Mouse (Mus musculus) bone marrow, adult 2 months (tissue): Measurements from ENCODE around the gene Rpl12. TPM values are rescaled to one million over a fixed set of nuclear protein-coding genes. Genes with fewer than 3 reads are reported as not detected.

Source experiments
- H3K27ac ChIP-seq: fragments of 200-500 bp; 2 replicates; pipeline ENCODE4 v1.5.1; 2012; ENCODE audit warnings: low read depth, mild to moderate bottlenecking, control low read depth, inconsistent platforms, low read length; ENCODE audit not compliant: control insufficient read depth, poor library complexity, insufficient read depth
- H3K4me1 ChIP-seq: fragments of 200-500 bp; 2 replicates; pipeline ENCODE4 v1.6.1; 2011; ENCODE audit warnings: low read length; ENCODE audit not compliant: control insufficient read depth, insufficient read depth
- H3K4me3 ChIP-seq: fragments of 200-500 bp; replicated peaks from 2 replicates; pipeline ENCODE3; 2011; ENCODE audit warnings: mild to moderate bottlenecking, low read depth, low read length, control low read depth; ENCODE audit not compliant: control insufficient read depth
- CTCF ChIP-seq: fragments of 200-500 bp; IDR thresholded peaks from 2 replicates; pipeline ENCODE4 v1.5.1; 2011; ENCODE audit warnings: low read length, control low read depth; ENCODE audit not compliant: control insufficient read depth, insufficient read depth
- POLR2A ChIP-seq: fragments of 200-500 bp; IDR thresholded peaks from 2 replicates; pipeline ENCODE4 v1.6.1; 2011; ENCODE audit warnings: low read depth, mild to moderate bottlenecking, control low read depth, low read length, borderline replicate concordance; ENCODE audit not compliant: control insufficient read depth
- WGBS: fragments of 180-500 bp; shearing (Covaris S2); methylation state at CpG from one replicate; pipeline ENCODE4 v1.1.7; 2018; 5-methylcytosine and 5-hydroxymethylcytosine counted together
- polyA plus RNA-seq: library from polyadenylated mRNA; stranded (reverse); fragments of >200 nt; gene quantifications from 2 replicates; pipeline ENCODE4 v1.2.4, GENCODE M21; 2011; ENCODE audit warnings: low replicate concordance; ENCODE audit not compliant: missing spikeins, insufficient read depth, insufficient read length

The Rpl12 gene
- polyA plus RNA-seq, 1 experiment = 113 TPM

DNA sequence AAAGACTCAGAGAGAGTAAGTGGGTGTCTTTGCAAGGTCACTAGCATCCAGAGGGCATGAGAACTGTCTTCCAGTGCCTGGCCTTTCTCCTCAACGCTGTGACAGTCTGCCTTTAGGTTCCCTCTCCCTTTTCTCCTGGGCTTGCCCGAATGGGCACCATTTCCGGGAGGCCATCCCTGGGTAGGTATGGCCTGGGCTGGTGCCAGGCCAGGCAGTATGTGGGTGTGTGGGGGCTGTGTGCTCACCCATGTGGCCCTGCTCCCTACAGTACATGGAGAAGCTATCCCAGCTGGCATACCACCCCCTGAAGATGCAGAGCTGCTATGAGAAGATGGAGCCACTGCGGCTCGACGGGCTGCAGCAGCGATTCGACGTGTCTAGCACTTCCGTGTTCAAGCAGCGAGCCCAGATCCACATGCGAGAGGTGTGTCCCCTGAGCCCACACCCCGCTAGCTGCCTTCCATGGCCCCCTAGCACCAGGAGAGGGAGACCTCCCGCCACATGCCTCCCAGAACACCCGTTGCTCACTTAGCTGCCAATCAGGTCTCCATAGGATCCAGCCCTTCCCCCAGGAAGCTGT is 39.5 kb upstream of the Rpl12 start:
- Histone ChIP-seq H3K27ac (no peak overlapping the region), H3K4me3 (no peak overlapping the region), H3K4me1 (no peaks in the 10 kb centered on the region)
- TF ChIP-seq CTCF (no peak), POLR2A (no peak)
- 88% methylated on average over 15 of the region's 15 CpGs for WGBS

DNA sequence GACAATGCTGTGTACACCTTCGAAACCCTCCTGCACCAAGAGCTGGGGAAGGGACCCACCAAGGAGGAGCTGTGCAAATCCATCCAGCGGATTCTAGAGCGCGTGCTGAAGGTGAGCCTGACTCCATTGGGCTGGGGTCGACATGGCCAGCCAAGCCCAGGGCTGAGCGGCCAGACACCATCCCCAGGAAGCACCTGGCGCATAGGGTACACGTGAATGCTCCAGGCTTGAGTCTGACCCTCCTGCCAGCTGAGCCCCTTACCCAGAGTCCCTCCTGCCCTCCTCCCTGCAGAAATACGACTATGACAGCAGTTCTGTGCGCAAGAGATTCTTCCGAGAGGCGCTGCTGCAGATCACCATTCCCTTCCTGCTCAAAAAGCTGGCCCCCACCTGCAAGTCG is 38.8 kb upstream of the Rpl12 start:
- H3K4me1 ChIP-seq = no peaks in the 10 kb centered on the region
- 86% methylated on average over 13 of the region's 13 CpGs for WGBS
- no peak overlapping the region for H3K4me3 ChIP-seq

GRCm38 (mm10) chr2:32923551-32924250 is 37.7 kb upstream of the Rpl12 start:
- no peak overlapping the region for H3K27ac ChIP-seq
- TF ChIP-seq POLR2A (no peak), CTCF (no peak)
- WGBS = 88% methylated on average over 24 of the region's 24 CpGs
- no peak overlapping the region for H3K4me3 ChIP-seq
- H3K4me1 ChIP-seq = no peaks in the 10 kb centered on the region

More for the DNA sequence above, 38.8 kb upstream of the Rpl12 start:
- H3K27ac ChIP-seq = no peak overlapping the region
- TF ChIP-seq POLR2A (no peak), CTCF (no peak)

- Histone ChIP-seq H3K4me1 (no peaks in the 10 kb centered on the region), H3K4me3 (no peak overlapping the region), H3K27ac (no peak overlapping the region)
- WGBS = 80% methylated on average over 10 of the region's 10 CpGs
- TF ChIP-seq CTCF = no peak
- no peak for TF ChIP-seq POLR2A
Observed at GRCm38 (mm10) chr2:32924306-32924844, 37.0 kb upstream of the Rpl12 start.

GRCm38 (mm10) chr2:32926330-32927075 is 34.9 kb upstream of the Rpl12 start:
- Histone ChIP-seq H3K4me3 (no peak overlapping the region), H3K27ac (no peak overlapping the region), H3K4me1 (no peaks in the 10 kb centered on the region)
- 84% methylated on average over 12 of the region's 12 CpGs for WGBS
- TF ChIP-seq CTCF (no peak), POLR2A (no peak)

DNA sequence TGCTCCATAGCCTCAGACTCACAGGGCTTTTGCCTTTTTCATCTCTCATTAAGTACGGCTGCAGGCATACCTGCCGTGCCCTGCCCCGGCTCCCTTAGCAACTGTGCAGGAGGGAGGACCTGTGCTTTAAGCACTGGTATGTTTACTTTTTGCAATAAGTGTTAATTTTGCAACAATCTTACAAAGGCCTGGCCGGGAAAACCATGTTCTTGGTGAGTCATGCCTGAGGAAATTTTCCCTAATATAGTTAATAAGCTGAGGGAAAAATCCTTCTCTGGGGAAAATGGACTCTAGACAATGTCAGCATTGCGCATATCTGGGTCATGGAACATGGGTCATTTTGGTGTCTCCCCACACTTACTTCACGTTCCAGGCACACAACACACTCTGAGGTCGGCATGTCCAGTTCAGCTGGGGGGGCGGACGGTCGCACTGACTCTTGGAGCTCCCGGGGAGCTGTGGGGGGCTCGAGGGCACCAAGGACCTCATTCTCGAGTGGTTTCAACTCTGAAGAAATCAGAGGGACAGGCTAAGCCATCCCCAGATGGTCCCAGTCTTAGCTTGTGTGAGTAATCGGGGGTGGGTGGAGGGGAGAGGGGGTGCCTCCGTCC is 33.6 kb upstream of the Rpl12 start:
- TF ChIP-seq POLR2A (no peak), CTCF (no peak)
- H3K4me1 ChIP-seq = no peaks in the 10 kb centered on the region
- H3K4me3 ChIP-seq = no peak overlapping the region
- WGBS = 78% methylated on average over 15 of the region's 15 CpGs
- no peak overlapping the region for H3K27ac ChIP-seq

- H3K27ac ChIP-seq = no peak overlapping the region
- H3K4me3 ChIP-seq = no peak overlapping the region
- 46% methylated on average over 10 of the region's 10 CpGs for WGBS
- no peaks in the 10 kb centered on the region for H3K4me1 ChIP-seq
- TF ChIP-seq POLR2A (no peak), CTCF (peak; percentile 75)
Observed at GRCm38 (mm10) chr2:32928235-32928946, 33.0 kb upstream of the Rpl12 start.
